Mouse (Mus musculus) left cerebral cortex, postnatal 25 days (tissue): ENCODE data around the gene Hrk. TPM values are rescaled to one million over a fixed set of nuclear protein-coding genes. Genes with fewer than 3 reads are reported as not detected.

Source experiments
- DNase-seq, 2 experiments: peaks; one replicate each; pipeline ENCODE4 v3.0.0; 2022; ENCODE audit warnings: low spot score in 2 of 2, mixed read lengths in 1 of 2
- intact Hi-C: fragments of 180-260 bp; cut with DNase I; formaldehyde crosslinking; loops from one replicate; pipeline ENCODE4 v1.15.1; 2025
- total RNA-seq, 2 experiments: library from RNA; stranded (reverse); gene quantifications; 2 replicates each; pipeline ENCODE4 v1.2.3; 2021

The Hrk gene
- total RNA-seq: 10 to 100 TPM; 31.8 to 36.9 TPM

DNA sequence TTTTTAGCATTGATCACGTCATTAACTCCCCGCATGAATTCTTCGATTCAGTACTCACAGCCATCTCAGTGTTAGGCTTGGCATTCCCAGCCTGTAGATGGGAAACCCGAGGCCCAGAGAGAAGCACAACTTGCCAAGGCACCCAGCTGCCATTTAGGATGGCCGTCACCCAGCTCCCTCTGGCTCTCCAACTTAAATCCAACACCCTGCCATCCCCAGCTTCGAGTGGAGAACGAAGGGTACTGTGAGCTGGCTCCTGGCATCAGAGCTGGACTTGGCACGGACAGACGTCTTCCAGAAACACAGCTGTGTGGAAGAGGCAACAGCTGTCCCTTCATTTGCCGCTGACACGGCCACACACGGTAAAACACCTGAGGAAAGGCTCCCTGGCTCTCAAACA is at the start of gene Hrk:
Gene Hrk (plus strand): TSS at position 68 of the 400 bp plus-strand sequence.
- DNase-seq: no peak
- intact Hi-C loops: no loop called here

DNA sequence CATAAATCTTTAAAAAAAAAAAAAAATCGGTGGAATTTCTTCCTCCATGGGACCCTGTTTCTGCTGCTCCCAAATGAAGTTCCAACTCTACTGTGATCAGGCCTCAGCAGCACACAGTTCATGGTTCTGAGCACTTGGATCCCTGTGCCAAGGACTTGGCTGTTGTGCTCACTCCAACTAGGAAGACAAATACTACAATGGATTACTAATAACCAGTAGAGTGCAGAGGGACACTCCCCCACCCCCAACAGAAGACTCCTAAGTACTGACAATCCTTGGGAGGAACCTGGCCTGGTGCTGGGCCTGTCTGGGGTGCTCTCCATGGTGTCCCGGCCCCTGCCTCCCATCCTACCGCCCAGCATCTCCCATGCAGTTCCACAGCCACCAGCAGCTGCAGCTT is 46.1 kb upstream of the Hrk start:
- no peak for DNase-seq
- intact Hi-C loops: no loop called here

DNA sequence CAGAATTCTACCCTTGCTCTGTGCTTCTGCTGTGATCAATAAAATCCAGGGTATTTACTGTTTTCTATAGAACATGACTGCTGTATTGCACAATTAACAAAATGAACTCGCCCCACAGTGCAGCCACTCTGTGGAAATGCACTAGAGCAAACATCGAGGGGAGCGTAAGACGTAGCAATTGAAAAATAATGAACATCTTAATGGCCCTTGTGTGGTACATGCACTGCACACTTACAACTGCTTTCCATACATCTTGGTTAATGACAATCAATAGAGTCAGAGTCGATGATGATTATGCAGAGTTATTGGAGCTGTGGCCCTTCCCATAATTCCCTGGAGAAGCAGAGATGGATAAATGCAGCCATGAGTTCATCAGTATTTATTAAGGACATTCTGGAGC is 45.5 kb upstream of the Hrk start:
- DNase-seq: no peak
- intact Hi-C loops: no loop called here

DNA sequence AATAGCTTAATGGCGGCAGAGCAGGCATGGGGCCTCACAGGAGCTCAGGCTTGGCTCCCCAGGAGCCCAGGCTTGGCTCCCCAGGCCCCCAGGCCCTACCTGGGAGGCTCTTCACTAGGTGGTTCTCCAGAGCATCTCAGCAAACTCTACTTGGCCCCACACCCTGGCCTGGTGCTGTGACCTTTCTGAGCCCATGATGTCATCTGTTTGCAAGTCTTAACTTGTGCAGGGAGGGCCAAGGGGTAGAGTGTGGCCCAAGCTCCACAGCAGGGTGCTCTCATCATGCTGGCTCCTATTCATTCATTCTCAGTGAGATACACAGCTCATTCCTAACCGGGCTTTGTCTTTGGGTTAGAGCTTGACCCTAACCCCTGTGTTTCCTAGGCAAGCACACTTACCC is 43.8 kb upstream of the Hrk start:
- DNase-seq: no peak
- intact Hi-C loops: no loop called here

DNA sequence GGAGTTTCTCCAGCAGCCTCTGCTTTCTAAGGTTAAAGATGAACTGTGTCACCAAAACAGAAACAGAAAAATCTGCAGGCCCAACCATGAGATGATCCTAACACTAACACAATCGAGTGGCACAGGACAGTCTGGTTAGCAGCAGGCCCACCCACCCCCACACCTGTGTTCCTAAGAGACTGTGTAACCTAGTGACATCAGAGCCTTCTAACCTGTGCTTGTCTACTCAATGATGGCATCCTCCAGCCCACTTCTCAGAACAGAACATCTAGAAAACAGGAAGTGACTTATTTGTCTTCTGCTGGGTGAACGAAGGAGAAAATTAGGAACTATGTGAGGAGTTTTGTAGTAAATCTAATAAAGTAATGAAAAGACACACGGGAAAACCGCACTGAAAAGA is 42.5 kb upstream of the Hrk start:
- DNase-seq: no peak
- intact Hi-C loops: no loop called here

DNA sequence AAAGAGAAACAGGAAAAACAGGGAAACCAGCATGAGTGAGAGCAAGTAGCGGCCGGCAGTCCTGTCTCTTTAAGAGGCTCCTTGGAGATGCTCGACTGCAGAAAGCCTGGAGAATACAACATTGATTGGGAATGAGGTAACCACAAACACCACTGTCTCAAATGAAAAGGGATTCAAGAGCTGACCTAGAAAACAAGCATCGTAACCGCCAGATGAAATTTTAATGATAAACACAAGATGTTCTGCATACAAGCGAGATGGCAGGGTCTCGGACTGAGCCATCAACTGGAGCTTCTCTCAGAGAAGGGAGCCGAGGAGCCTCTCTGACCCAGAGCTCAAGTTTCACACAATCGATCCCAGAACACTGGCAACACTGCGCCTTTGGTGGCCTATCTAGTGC is 41.4 kb upstream of the Hrk start:
- intact Hi-C loops: no loop called here
- DNase-seq: no peak

DNA sequence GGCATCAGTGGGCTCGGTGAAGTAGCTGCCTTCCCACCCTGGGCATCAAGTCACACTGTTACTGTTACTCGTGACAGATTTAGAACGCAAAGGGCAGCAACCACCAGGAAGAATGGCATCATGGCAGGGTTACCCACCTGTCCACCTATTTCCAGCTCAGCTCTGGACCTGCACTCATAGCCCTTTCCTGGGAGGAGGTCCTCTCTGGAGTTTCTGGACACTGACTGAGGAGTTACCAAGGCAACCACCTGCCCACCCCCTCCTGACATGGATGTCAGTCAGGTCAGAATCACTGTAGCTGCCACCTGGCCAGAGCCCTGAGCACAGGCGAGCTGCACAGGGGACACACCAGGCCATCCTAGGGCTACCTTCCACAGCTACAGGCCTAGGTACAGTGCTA is 37.8 kb upstream of the Hrk start:
- intact Hi-C loops: no loop called here
- DNase-seq: no peak

DNA sequence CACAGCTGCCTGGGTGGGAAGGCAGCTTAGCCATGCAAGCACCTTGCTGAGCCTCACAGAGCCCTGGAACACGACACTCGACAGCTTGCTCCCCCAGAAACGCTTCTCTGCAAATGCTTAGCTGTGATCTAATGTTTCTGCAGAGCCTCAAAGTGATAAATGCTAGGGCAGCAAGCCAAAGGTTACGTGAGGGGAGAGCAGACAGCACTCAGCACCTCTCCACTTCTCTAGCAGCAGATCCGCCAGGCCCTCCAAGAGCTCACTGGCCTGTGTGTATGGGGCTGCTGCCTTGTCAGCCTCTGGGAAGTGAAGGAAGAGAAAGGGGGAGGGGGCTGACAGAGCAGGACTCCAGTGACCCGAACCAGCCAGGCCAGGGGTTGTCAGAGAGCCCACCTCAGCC is 36.2 kb upstream of the Hrk start:
- intact Hi-C loops: no loop called here

DNA sequence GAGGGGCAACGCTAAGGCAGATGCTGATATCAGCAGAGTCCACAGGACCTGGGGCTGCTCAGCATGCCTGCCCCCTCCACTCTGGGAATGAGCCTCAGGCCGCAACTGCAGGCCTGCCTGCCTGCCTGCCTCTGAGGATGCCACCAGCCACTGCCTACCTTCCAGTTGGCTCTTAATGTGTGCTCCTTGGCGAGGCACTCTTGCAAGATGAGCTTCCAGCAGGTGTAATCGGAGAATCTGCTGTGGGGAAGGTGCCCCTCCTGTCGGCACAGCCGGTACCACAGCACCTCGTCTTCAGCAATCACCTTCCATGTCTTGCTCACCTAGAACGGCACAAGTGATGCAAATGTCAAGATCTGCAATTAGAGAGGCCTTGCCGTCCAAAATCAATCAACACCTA is 35.8 kb upstream of the Hrk start:
- intact Hi-C loops: no loop called here

More for the DNA sequence above, 36.2 kb upstream of the Hrk start:
- no peak for DNase-seq

DNA sequence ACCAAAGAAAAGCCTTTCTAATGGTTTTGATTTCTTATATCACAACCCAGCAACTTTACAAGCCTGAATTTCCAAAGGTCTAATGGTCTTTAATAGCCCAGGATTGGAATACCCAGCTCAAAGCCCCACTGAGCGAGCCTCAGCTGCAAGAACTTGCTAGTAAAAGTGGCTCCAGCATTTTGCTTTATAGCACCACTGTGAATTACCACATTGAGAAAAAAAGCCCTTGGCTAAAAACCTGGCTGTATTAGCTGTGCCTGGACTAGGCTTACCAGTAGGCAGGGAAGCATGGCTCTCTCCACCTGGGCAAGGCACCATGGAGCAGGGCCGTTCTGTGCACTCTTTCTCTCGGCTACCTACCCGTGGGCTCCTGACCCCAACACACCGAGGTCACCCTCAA is 28.1 kb upstream of the Hrk start:
- intact Hi-C loops: no loop called here
- DNase-seq: no peak

More for the DNA sequence above, 35.8 kb upstream of the Hrk start:
- no peak for DNase-seq

DNA sequence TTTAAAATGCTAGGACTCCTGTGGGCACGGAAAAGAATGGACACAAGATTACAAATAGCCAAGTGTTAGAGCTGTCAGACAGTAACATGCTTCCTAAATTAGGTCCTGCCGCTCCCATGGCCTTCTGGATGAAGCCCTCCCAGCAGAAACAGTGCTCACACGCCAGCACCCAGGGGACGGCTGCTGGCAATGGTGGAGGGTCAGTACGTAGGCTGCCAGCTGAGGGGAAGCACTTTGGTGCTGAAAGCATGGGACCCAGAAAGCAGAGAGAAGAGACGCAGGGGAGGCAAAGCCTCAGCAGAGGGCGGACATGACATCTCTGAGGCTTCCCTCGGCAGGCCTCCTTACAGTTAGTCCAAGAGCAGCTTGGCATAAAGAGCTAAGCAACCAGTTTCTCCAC is 24.8 kb upstream of the Hrk start:
- DNase-seq: no peak

DNA sequence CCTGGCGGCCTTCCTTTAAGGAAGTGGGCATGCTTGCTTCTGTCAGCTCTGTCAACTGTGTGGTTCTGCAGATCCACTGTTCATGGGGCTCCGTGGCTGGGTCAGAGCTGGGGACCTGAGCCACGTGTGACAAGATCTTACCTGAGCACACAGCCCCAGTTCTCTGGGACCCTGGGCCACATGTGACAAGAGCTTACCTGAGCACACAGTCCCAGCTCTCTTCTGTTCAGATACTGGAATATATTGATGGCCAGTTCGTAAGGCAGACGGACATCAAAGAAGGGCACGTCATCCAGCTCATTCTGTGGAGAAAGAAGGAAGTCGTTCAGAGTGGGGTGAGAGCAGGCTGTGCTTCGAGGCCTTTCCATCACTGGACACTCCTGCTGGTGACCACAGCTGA is 22.0 kb upstream of the Hrk start:
- intact Hi-C loops: no loop called here
- DNase-seq: no peak

More for the DNA sequence above, 24.8 kb upstream of the Hrk start:
- intact Hi-C loops: no loop called here

DNA sequence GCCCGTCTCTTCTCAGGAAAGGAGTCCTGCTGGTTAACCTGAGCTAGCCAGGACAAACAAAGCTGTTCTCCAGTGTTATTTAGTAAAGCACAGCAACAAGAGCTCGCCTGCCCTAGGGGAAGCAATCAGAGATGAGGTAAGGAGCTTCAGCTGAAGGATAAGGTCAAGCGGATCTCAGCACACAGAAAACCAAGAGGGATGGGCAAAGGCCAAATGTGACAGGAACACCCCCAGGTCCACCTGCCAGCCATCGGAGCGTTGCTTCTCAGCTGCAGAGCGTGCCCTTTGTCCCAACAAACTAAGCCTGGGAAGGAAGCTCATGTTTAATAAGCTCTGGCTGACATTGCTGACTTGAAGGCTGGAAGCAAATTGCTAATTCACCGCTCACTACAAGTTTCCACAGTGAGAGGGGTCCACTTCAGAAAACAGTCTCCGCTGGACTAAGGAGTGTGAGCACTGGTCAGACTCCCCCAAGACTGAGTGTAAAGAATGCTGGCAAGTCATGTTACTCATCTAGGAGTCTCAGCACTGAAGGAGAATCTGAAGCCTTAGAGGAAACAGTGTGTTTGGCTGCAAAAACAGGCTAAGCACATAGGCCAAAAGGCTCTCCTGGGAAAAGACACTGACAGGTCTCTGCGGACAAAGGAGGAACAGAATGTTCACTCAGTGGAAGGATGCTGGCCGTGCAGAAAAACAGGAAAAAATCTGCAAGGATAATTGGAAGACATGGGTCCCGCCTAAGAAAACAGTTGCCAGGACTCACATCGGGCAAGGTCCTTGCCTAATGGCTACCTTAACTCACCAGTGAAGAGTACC is 21.0 kb upstream of the Hrk start:
- DNase-seq: no peak
- intact Hi-C loops: no loop called here

DNA sequence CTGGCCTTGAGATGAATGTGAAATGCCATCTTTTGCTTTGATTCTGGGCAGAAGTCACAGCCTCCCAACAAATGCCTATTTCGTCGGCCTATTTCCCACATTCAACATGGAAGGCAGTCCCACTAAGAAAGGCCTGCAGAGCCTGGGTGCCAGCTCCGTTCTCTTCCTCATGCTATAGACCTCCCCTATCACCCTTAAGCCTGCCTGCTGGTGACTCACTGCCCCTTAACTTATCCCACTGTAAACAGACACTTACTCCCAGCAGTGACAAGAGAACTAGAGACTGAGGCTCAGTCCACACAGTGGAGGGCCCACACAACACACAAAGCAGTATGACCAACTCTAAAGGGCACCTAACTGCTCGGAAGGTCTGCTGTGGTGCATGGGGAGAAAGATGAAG is 20.1 kb upstream of the Hrk start:
- no peak for DNase-seq
- intact Hi-C loops: no loop called here

DNA sequence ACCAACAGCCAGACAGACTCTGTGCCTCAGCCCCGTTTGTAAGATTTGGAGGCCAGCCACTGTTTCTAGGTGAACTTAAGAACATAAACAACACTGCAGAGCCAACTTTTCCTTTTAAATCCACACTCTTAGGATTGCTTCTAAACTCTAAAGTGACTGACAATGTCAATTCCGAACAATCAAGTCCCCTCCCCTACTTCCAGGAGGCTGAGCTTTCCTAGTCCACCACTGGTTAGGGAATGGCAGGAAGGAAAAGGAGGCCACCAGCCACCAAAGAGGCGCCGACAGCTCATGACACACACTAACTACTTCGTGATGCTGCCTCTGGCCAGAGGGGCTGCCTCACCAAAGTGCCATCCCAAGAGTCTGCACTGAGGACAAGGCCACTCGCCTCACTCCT is 19.7 kb upstream of the Hrk start:
- intact Hi-C loops: no loop called here
- no peak for DNase-seq

DNA sequence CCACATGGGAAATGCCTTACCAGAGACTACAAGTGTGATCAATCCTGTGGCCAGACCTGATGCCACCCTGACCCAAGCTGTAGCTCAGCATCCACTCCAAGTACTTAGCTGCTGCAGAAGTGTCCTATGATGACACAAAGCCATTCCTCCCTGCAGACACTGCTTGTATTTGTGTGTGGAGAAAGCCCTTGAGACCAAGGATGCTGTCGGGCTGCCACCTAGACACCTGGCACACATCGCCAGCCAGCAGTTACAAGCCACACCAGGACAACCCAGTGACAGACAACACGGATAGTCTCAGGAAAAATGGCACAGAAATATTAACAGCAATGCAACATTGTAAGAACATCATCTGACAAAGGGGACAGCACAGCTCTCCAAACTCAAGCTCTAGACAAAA is 19.0 kb upstream of the Hrk start:
- no peak for DNase-seq
- intact Hi-C loops: no loop called here

DNA sequence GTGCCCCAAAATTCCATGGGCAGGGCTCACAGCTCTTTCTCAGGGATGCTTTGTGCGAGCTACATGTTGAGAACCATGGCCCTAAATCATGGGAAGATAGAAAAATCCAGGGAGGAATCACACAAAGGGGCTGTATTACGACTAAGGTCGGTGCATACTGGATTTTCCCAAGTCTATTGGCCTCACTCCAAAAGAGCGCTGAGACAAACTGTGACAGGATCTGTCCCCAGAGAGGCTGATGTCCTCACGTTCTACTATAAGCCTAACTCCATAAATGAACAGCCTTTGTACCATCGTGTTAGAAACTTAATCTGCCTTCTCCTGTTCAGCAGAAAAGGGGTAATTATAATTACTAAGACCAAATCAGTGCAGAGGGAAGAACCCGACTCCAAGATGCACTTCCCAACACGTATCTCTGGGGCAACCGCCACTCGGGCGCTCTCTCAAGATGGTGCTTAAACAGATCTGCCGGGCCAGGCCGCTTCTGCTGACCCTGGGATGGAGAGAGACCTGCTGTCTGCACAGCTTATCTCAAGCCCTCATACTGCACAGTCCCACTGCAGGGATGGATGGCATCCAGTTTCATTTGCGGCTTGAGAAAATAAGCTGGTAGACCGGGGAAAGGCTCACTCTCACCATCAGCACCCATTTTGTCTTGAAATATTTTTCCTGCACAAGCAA is 18.3 kb upstream of the Hrk start:
- intact Hi-C loops: no loop called here
- no peak for DNase-seq

DNA sequence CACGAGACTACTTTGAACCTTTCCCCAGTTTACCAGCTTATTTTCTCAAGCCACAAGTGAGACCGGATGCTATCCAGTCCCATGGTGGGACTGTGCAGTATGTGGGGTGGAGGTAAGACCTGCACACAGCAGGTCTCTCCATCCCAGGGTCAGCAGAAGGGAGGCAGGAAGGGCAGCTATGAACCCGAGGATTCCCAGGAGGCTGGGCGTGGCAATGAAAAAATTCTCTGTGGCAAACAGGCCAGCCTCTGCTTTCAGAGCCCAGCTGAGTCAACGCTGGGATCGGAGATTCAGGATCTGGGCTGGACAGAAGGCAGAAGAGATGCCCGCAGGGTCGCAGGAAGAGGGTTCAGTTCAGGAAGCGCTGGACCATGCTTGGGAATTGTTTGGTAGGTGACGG is 17.2 kb upstream of the Hrk start:
- intact Hi-C loops: no loop called here
- DNase-seq: no peak

DNA sequence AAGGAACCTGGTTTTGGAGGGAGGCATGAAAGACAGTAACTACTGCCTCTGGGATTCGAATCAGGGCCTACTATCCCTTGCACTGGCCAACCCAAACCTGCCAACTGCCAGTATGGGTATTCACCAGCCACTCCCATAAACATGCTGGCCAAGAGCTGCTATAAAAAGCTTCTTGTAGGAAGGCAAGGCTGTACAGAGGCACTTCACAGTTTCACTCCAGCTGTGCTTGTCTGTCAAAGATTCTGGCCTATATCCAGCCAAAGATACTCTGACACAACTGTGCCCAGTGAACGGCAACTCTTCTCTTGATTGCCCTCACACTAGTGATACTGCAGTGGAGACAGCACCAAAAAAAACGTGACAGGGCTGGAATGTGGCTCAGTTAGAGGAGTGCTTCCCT is 14.7 kb upstream of the Hrk start:
- intact Hi-C loops: no loop called here

DNA sequence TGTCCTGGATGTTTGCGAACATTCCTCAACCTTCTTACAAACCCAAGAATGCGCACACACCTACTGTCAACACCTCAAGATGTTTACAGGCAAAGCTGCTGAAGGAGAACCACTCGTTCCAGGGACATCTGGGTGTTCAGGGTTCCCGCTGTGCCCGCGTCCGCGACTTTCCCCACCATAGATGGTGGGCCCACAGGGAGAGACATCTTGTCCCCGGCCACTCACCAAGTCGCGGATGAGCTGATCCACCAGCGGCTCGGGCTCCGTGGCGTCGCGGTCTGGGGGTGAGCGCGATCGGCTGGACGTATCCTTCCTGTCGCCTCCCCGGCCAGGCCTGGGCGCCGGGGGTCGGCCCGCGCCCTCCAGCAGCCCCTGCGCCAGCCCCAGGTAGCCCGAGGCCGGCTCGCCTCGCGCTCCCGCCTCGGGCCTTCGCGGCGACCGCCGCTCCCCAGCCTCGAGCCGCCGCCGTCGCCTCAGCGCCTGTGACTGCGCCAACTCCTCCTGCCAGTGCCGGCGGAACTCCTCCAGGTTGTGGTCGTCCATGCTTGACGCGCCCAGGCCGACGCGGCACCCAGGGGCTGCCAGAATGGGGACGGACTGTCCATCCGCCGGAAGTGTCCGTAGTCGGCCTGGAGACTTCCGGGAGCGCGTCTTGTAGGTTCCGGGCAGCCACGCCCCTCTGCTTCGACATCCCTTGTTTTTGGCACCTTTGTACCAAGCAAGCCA is 9.4 kb upstream of the Hrk start, which contains the start of gene Fbxw8:
Gene Fbxw8 (minus strand): TSS at position 626 of the 726 bp plus-strand sequence.
- intact Hi-C loops: no loop called here
- DNase-seq: peak; percentile 88

More for the DNA sequence above, 14.7 kb upstream of the Hrk start:
- DNase-seq: no peak

DNA sequence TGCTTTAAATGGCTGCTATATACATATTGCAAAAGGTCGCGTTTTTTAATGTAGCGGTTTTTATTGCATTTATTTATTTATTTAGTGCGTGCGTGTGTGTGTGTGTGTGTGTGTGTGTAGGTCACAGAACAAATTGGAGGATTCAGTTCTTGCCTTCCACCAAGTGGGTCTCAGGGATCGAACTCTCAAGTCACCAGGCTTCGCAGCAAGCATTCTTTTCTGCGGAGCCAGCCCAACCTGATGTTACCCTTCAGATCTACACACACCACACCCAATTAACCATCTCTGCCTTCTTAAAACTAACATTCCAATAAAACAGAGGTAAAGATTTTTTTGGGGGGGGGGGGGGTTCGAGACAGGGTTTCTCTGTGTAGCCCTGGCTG is 8.9 kb upstream of the Hrk start:
- no peak for DNase-seq
- intact Hi-C loops: no loop called here
